Mouse (Mus musculus) T-cell, adult 2 months (primary cell): ENCODE measurements around the gene Tmem143.
A peak's percentile ranks its signal among the peaks of the same experiment; 100 is the strongest.
"Not testable (repeated sequence)": the region's sequence is repeated elsewhere in the genome, so short reads cannot be mapped to it uniquely, and the experiment has no call there.

ENCODE experiments used
- DNase-seq: peaks from one replicate; pipeline ENCODE4 v3.0.0; 2022; ENCODE audit warnings: low spot score

Tmem143 gene

DNA sequence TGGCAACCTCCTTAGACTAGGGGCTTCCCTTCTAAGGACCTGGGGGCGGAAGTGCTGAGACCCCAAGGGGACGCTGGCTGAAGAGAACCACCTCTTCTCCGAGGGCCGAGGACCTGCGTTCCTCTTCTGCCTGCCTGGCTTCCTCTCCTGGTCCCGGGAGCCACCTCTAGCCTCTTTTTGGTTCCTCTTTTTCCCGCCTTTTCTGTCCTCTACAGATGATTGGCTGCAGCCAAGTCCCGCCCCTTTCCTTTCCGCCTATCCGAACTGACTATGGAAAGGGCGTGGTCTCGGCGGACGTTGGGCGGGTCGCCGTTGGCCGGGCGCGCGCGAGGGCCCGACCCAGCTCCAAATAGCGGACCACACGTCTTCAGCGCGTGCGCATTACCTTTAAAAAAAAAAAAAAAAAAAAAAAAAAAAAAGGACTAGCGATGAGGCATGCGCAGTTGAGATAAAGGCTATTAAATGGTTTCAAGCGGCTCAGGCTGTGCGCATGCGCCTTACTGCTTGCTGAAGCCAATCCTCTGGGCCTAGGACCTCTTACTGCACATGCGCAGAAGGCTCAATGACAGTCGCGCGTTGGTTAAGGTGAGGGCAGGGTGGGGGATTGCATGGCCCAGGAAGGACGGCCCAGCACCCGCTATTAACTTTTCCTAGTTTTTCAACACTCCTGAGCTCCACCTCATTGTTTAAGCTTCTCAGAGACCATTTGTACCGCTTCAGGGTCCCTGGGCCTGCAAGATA lies at the start of gene Tmem143, which contains the start of gene Syngr4:
Tmem143 (plus strand) TSS at position 425 of the 741 bp plus-strand sequence.
Syngr4 (minus strand) TSS at position 198 of the 741 bp plus-strand sequence.
- peak; percentile 96 for DNase-seq

GRCm38 (mm10) chr7:45848447-45849027 lies 48.2 kb upstream of the Tmem143 start:
- DNase-seq: no peak

DNA sequence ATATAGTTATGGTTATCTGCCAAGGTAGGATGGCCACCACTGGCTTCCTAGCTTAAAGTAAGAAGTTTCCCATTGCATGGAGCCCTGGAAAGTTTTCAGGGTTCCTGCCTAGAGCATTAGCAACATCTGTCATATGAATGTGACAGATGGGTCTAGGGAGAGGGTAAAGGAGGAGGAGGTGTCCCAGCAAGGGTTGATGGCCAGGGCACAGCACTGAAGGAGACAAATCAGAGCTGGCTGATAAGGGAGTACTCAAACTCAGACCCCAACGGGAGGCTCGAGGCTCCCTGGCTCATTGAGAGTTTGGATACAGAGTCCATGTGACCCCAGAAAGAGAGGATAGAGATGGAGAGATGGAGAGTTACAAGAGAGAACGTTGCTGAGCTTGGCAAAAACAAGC lies 46.1 kb upstream of the Tmem143 start:
- no peak for DNase-seq

- DNase-seq: no peak
These were observed 43.7 kb upstream of the Tmem143 start for GRCm38 (mm10) chr7:45853089-45853488.

- DNase-seq: no peak
These were observed 39.5 kb upstream of the Tmem143 start for GRCm38 (mm10) chr7:45856950-45857901.

DNA sequence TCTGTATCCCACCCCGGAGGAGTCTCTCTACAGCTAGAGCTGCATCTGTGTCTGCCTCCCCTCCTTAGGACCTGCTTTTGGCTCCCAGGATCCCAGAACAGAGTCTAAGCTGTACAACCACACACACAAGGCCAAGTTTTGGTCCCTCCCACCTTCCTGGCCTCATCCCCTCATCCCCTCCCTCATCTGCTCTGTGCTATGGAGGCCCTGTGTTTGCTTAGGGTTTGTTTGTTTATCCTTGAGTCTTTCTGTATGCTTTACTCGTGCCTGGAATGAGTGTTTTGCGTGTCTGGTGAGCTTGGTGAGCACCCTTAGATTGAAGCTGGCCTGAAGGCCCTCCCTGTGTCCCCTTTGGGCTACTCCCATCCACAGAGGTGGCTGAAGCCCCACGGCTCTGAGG lies 37.7 kb upstream of the Tmem143 start:
- no peak for DNase-seq

GRCm38 (mm10) chr7:45862804-45863203 lies 33.9 kb upstream of the Tmem143 start:
- no peak for DNase-seq

- no peak for DNase-seq
These were observed 32.3 kb upstream of the Tmem143 start for GRCm38 (mm10) chr7:45864435-45864834.

DNA sequence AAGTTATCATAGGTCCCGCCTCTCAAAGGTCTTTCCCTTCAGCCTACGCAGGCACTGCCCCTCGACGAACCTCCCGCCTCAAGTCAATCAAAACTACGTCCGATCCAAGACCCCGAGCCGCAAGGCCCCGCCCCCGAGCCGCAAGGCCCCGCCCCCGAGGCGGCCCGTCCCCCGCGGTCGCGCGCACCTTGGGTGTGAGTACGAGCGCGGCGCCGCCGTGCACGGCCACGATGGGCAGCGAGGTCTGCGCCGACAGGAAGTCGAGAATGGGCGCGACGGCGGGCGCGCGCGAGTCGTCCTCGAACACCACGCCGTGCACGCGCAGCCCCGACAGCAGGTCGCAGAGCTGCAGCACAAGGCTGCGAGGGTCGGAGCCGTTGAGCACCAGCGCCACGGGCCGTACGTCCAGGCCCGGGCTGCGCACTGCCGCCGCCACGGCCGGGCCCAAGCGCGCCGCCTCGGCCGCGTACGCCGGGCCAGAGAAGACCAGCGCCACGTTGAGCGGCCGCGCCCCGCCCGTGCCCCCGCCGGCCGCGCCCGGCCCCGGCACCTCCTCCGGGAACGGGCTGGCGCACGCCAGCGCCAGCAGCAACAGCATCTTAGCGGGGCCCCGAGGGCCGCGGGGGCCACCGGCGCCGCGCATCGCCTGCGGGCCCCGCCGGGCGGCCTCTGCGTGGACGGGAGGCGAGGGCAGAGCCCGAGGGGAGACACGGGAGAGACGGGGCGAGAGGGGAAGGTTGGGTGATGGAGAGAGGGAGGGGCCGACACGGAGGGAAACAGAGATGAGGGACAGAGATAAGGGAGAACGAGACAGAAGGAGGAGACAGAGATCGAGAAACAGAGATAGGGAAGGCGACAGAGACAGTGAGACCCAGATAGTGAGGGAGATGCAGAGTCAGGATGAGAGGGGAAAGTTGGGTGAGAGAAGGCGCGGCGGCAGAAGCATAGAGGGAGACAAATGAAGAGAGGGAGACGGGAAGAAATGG lies 30.5 kb upstream of the Tmem143 start:
- peak; percentile 92 for DNase-seq

GRCm38 (mm10) chr7:45867871-45868270 lies 28.9 kb upstream of the Tmem143 start:
- DNase-seq: no peak

GRCm38 (mm10) chr7:45869107-45869670 lies 27.6 kb upstream of the Tmem143 start:
- DNase-seq: no peak

DNA sequence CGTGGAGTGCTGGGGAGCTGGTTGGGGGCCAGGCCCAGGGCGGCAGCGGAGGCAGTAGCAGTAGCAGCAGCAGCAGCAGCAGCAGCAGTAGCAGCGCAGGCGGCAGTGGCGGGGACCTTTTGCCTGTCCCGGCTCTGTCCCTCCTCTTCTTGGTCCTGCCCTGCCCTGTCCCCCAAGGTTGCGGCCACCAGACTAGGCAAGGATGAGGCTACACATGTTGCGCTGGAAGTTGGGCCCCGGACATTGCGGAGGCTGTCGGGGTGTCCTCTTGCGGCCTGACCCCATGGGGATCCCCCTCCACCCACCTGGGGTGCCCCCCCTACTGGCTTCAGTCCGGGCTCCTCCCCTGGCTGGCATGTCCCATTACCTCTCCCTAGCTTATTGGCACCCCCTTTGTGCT lies 27.0 kb upstream of the Tmem143 start:
- peak; percentile 11 for DNase-seq

GRCm38 (mm10) chr7:45870282-45871058 lies 26.3 kb upstream of the Tmem143 start:
- peak; percentile 45 for DNase-seq

DNA sequence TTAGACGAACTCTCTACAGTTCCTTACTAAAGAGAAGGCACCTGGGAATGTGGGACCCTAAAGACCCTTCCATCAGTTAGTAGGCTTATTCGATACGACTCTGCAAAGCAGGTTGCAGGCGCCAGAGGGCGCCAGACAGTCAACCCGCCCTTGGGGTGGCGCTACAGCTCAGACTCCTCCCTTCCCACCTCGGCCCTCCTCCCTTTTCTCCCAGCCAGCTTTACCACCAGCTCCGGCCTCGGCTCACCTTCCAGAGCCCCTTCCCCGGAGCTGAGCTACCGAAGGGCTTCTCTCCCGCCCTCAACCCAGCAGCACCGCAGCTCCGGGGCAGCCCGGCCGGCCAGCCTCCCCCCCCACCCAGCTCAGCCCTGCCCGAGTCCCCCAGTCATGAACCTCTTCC lies 24.1 kb upstream of the Tmem143 start, which contains the start of gene Kdelr1:
Kdelr1 (plus strand) TSS at position 149 of the 400 bp plus-strand sequence.
- DNase-seq: peak; percentile 85

- DNase-seq: peak; percentile 36
These were observed 23.4 kb upstream of the Tmem143 start for GRCm38 (mm10) chr7:45873061-45873947.

DNA sequence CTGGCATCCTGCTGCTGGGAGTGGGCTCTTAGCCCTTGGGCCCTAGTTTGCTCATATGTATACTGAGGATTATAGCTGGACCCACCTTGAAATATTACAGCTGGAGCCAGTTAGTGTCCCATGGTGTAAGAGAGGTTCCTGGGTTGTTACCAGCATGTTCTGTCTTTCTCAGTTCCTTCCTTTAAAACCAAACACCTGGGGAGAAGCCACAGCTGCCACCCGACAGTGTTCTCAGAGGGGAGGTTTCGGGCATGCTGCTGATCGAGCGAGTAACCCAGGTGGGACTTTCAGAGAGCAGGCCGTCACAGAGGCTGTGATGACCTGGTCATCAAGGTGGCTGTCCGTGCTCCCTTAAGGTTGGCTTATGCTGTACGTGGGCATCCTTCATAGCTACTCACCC lies 19.8 kb upstream of the Tmem143 start:
- DNase-seq: no peak

DNA sequence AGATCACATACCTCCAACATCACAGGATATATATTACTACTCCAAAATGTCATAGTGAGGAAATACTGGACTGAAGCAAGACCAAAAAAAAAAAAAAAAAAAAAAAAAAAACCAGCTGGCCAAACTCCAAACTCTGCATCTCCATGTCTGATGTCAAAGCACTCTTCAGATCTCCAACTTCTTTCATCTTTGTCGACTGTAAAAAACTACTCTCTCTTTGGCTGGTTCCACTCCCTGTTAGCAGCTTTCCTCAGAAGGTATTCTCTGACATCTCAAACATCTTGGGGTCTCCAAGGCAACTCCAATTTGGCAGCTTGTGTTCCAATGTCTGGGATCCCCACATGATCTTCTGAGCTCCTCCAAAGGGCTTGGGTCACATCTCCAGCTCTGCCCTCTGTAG lies 18.5 kb upstream of the Tmem143 start, which contains the start of gene Grin2d:
Grin2d (minus strand) TSS at position 101 of the 400 bp plus-strand sequence.
- not testable (repeated sequence) for DNase-seq

- no peak for DNase-seq
These were observed 16.2 kb upstream of the Tmem143 start for GRCm38 (mm10) chr7:45880531-45880930.

DNA sequence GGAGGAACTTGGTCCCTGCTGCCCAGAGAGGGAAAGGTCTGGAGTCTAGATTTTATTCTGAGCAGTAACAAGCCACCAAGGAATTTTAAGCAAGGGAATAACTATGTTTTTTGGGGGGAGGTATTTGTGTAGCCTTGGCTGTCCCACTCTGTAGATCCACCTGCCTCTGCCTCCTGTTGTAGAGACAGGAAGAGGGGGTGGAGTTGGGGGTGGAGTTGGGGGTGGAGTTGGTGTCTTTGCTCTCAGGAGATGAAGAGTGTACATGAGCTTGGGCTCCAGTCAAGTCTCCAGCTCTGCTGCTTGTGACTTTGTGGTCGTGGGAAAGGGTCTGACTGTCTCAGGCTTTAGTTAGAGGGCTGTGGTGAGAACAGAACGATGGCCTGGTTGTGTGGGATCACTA lies 15.7 kb upstream of the Tmem143 start:
- no peak for DNase-seq
